Mouse (Mus musculus): ENCODE results near the gene Gpatch11.
"Not testable (repeated sequence)": the region's sequence is repeated elsewhere in the genome, so short reads cannot be mapped to it uniquely, and the experiment has no call there.

The Gpatch11 gene

DNA sequence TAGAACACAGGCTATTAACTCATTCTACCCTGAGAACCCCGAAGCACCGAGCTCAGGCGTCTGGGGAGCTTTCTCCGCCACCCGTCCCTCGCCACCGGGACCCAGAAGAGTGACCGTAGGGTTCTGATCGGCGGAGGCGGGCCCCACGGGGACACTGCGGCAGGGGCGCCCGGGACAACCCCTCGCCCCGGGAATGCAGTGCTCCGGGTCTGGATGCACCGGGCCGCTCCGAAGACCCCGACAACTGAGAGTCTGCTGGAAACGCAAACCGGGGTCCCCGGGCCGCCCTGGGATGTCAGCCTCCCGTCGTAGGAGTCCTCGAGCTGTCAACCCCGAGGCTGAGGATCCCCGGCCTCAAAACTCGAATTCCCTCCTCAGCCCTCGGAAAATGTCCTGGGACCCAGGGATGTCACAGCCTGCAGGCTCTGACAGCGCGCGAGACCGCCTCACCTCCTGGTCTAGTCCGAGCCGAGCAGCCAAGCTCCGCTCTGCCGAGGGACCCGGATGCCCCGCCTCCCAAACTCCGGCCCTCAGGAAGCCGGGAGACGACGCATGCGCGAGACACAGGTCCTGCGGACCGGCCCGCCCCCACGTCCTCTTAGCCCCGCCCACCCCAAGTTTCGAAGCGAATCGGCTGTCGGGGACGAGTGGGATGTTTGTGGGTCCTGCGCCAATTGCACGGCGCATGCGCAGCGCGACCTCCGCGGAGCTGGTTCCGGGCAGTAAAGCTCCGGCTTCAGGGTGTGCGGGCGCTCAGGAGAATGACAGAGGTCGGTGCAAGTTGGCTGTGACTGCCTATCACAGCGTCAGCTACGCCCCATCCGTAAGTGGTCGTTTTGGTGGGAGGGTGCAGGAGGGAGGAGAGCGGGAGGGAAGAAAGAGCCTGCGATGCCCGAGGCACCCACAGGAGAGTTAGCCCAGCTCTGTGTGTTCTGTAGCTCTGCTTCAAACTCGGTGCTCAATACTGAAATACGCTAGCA, at the start of gene Gpatch11, which contains the start of gene Heatr5b:
Gene Gpatch11, plus strand, starts transcription at position 712 of the 980 bp plus-strand sequence.
Gene Heatr5b, minus strand, starts transcription at position 509 of the 980 bp plus-strand sequence.
- peak; percentile 98 for DNase-seq

DNA sequence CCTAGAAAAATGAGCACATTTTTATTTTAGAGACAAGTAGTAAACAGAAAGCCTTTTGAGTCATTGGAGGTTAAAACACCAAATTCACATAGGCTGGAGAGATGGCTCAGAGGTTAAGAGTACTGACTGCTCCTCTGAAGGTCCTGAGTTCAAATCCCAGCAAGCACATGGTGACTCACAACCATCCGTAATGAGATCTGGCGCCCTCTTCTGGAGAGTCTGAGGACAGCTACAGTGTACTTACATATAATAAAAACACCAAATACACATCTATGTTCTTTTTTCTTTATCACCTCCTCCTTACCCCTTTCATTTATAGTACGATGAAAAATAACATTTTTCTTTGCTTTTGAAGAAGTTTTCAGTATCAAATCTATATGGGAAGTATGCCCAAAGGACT, 47.1 kb upstream of the Gpatch11 start:
- DNase-seq = not testable (repeated sequence)

DNA sequence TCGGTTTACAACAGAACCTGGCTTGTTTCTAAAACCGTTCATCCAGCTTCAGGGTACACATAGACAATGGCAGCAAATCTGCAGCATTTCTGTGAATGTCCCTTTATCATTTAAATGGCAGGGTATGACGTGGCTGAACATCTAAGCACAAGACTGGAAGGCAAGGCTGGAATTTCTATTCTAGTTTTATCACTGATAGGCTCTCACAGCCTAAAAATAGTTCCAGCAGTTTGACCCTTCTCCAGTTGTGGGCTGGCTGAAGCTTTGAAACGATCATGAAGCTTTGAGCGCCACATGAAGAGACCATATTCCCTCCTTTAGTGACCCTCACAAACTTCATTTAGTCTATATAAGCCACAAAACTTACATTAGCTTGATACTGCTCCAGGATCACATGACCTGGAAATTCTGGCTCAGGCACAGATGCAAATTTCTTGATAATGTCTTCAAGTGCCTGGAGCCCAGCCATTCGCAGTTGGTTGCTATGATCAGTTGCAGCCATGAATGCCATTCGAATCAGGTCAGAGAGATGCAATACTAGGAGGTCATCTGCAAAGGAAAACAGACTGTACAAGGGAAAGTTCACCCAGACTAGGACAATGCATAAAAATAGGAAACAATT, 44.2 kb upstream of the Gpatch11 start:
- DNase-seq = no peak

DNA sequence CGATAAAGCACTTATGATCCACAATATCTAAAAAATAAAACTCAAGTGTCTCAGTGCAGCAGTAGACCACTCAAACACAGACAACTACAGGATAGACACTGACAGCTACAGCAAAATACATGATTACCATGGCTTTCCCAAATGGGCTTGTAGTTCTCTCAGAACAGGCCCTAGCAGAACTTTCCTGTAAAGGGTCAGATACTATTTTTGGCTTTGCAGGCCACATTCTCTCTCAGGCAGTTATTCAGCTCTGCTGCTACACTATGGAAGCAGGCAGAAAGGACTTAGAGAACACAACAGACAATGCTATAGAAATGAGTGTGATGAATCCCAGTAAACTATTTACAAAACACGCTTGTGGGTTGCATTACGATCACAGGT, 43.7 kb upstream of the Gpatch11 start:
- DNase-seq = no peak

DNA sequence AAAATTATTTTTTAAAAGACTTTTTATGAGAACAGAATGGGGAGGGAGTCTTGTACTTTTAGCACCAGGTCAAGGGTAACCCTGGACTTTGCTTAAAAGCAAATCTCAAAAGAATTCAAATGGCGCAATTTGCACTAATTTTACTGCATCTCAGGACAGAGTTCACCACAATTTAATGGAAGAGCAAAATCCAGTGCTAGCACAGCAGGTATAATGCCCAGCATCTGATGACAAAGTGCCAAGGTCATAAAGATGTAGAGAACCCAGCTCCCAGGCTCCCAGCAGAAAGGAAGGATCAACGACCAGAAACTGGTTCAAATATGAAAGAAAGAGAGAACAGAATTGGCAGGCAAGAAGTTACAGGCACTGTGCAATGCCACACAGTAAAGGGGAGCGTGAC, 43.2 kb upstream of the Gpatch11 start:
- no peak for DNase-seq

DNA sequence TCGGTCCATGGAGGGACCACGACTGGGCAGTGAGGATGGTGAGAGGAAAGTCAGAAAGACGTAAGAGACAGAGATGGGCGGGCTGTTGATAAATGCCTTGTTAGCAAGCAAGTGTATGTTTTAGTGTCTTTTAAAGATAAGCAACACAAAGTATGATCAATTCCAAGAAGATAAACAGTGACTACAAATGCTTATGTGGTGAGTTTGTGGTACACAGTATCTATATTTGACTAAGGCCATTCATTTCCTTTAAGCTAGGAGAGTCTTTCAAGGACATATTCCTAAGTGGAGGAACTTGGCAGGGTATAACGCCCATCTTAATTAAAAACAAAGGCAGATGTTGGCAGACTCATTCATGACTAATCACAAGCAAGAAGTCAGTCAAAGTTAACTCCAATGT, 41.0 kb upstream of the Gpatch11 start:
- DNase-seq = no peak

DNA sequence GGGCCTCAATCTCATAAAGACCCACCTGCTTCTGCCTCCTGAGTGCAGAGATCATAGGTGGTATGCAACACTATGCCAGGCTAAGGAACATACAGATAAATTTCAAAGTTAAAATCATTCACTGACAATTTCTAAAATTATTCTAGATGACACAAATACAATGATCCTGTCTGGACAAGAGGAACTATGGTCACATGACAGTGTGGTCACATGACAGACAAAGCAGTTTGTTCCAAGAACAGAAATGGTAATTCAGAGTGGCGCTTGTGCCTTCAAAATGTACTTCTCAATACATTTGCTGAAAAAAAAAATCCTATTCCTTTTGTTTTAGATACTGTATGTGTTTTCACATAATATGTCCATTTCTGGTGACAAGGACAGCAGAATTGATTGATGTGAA, 38.1 kb upstream of the Gpatch11 start:
- DNase-seq = no peak

DNA sequence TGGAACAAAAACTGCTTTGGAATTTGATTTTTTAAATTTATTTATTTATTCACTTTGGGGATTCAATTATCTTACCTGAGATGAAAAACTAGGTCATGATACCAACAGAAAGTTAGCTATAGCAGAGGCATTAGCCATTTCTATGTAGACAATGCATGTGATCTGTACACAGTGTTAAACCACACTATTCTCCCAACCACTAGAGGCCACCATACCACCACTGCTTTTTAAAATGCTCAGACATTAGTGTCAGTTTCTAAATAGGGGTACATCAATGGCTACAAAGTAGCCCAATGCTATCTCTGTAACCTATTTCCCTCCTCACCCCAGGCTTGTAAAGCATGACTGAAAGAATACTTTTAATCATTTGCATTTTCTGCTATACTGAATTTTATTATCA, 26.3 kb upstream of the Gpatch11 start:
- no peak for DNase-seq

DNA sequence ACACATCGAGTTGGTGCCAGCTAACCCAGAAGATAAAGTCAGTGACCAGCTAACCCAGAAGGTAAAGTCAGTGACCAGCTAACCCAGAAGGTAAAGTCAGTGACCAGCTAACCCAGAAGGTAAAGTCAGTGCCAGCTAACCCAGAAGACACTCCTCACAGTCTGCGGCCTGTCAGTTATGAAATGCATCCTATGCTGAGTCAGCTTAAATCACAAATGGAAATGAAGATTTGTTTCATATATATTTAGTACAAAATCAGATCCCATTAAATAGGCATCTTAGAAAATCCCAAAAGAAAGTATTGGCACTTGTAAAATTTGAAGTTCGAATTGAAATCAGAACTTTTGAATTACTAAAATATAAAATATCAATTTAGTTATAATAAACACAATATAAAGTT, 25.8 kb upstream of the Gpatch11 start:
- no peak for DNase-seq

DNA sequence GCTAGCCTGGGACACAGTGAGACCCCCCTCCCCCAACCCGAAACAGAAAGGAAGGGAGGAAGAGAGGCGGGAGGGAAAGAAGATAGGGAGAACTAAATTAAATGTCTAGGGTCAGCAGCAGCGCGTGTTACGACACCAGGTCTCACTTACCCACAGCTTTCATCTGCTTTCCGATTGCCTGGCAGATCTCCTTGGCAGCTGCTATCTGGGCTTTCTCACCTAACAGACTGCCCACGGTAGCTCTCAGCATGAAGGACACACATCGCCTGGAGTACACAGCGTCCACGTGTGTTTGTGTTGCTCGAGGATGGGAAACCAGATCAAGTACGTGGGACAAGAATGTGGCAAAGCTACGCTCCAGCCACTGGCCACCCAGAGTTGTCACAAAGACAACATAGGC, 11.0 kb upstream of the Gpatch11 start:
- no peak for DNase-seq

DNA sequence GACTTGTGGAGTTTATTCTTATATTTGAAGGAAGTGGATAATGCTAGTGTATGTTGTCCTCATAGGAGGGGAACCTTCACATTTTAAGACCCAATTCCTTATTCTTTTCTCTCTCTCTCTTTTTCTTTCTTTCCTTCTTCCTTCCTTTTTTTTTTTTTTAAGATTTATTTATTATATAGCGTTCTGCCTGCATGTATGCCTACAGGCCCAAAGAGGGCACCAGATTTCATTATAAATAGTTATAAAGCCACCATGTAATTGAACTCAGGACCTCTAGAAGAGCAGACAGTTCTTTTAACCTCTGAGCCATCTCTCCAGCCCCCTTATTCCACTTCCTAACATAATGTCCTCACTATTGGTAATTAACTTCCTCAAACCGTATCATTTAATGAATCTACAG, 689 bp downstream of the Gpatch11 start:
- no peak for DNase-seq

DNA sequence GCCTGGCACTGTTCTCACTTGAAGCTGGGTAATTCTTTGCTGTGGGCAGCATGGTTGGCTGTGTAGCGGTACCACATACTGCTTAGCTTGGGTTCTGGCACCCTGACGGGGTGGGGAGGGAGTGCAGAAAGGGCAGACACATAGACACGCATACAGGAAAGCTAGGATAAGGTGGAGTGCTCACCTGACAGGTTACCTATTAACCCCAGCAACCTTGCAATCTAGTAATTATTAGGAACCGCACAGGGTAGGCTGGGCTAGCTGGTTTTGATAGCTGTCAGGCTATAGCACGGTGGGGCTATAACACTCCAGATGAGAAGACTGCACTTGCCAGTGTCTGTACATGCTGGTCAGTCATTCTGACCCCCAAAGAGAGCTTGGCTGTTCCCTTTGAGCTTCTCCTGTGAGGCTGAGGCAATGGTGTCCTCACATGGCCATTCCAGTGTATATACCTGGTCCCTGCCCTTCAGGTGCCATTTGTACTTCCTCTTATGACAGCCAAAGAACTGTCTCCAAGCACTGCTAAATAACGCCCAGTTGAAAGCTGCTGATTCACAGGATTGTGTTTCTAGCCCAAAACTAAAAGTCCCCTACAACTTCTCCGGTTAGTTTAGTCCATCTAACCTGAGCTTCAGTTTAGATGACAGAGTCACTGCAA, 7.0 kb downstream of the Gpatch11 start:
- DNase-seq = no peak

DNA sequence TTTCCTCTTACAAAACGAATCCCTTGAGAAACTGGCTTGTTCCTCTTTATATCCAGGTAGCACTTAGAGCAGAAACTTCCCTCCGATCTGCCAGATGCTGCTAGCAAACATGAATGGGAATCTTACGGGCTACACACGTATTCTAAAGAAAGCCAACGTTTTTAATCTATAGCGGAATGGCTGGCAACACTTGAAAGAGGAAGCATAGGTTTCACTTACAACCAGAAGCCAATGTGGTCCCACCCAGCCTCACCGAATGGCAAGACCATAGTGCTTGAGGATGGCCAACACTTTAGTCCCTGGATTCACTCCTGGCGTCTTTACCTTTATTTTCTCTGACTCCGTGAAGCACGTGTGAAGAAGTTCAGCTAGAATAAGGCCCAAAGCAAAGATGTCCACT, 20.9 kb downstream of the Gpatch11 start:
- no peak for DNase-seq

DNA sequence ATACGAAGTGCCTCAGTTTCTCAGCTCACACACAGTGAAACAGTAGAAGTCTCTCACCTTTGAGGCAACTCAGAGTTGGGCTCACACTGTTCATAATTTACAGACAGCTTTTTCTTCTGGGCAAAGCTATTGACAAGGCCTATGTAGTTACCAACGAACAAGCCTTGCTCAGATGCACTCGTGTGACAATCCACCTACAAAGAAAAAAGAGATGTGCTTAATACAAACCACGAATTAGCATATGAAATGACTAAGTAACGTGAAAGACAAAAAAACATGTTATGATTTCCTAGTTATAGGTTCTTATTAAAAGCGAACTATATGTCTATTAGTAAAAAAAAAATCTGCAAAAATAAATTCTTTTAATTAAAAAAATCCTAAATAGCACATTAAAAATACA, 38.5 kb downstream of the Gpatch11 start:
- DNase-seq = no peak

DNA sequence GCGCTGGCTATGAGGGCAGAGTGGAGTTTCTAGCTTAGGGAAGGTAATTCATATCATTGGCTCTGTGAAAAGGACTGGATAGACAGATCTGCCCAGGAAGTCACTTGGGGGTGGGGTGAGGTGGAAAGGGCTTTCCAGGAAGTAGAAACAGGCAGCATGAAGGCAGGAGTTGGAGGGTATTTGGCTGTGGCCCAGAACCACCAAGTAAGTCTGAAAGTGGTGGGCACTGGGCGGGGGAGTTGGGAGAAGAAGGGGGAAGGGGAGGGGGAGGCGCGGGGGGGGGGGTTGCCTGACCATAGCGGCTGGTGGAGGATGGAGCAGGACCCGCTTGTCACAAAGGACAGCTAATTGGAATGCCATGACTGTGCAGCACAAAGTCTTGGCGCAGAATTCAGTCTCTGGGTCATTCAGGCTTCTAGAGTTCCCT, 46.5 kb downstream of the Gpatch11 start:
- no peak for DNase-seq

DNA sequence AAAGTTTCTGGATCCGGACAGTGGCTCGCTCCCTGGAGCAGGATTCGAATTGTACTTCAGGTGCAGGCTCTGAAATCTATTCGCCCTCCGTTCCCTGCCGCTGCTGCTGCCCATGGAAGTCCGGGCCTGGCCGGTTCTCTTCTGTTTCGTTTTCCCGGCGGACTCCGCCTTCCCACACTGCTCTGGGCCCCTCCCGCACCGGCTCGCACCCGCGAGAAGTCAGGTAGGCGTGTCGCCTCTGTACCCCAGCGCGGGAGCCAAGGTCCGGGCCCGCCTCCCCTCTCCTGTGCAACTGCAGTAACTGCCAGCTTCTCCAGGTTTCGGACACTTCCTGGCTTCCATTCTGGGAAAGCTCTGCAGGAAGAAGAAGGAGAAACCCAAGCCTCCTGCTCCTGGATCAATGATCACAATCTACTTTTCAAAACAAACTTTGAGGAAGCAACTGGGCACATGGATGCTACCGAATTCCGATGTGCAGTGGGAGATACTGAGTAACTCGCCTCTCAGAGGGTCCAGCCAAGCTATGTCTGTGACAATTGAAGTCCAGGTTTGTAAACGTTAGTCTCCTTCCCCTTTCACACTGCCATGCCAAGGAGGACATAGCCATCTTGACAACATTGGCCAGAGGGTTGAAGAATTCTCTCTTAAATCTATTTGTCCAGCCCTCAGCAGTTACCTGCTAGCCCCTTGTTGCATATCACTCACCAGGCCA, 47.2 kb downstream of the Gpatch11 start, which contains the start of gene Eif2ak2:
Gene Eif2ak2, minus strand, starts transcription at position 173 of the 712 bp plus-strand sequence.
- DNase-seq = peak; percentile 41

DNA sequence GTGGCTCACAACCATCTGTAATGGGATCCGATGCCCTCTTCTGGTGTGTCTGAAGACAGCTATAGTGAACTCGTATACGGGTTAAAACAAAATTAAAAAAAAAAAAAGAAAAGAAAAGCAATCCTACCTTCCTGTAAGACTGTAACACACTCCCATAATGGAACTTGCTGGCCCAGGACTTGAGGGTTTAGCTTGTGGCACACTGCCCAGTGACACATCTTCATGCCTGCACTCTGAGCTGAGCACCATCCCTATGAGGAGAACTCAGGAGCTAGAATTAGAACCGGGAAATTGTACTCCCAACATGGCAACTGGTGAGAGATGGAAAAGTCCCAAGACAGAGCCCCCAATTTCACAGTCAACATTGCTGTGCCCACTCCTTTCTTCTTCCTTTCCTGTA, 47.9 kb downstream of the Gpatch11 start:
- DNase-seq = no peak

DNA sequence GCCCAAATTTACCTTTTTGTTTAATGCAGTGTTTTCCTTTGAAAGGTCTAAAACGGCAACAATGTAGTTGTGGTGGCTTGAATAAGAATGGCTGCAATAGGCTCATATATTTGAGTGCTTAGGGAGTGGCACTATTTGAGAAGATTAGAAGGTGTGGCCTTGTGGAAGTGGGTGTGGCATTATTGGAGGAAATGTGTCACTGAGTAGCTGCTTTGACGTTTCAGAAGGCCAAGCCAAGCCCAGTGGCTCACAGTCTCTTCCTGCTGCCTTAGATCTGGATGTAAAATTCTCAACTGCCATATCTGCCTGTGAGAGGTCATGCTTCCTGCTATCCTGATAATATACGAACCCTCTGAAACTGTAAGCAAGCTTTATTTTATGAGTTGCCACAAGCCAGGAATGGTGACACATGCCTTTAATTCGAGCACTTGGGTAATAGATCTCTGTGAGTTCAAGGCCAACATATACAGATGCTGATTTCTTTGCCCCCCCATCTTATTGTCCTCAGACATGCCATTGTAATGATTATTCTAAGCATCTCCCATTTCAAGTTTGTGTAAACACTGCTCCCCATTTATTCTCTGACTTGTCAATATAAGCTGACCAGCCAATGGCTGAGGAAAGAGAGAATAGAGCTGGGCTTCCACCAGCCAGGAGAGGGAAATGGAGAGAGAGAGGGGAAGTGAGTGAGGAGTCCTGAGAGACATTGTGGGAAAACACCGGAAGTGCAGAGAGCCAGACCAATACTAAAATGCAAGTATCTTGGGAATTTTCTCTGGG, 50.1 kb downstream of the Gpatch11 start:
- no peak for DNase-seq

DNA sequence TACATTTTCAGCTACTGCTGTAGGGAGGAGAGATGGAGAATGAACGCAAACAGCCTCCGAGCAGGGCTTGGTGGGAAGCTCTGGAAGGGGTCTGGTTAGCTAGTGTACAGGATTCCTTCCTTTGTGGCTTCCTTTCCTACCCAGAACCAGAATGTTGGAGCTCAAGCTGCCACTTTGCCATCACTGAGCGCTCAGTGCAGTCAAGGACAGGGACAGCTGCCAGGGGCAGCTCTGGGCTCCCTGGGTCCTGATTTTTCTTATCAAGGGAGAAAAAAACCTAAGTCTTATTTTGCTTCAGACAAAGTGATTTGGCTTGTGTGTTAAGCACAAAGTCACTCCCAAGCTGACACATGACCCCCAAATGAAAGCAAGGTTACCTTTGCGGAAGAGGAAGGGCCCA, 53.2 kb downstream of the Gpatch11 start:
- DNase-seq = no peak

DNA sequence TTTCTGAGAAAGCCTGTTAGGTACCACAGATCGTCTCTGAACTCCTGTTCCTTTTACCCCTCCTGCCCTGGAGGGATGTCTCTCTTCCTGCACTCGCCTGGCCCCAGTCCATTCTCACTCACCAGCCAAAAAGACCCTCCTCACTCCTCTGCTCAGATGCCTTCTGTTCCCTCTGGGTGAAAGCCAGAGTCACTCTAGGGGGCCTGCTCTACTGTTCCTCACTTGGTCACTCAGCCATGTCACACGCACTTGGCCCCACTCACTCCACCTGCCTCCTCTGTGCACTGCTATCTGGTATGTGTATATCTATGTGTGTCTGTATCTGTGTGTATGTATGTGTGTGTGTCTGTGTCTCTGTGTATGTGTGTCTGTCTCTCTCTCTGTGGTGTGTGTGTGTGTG, 53.8 kb downstream of the Gpatch11 start:
- DNase-seq = no peak

DNA sequence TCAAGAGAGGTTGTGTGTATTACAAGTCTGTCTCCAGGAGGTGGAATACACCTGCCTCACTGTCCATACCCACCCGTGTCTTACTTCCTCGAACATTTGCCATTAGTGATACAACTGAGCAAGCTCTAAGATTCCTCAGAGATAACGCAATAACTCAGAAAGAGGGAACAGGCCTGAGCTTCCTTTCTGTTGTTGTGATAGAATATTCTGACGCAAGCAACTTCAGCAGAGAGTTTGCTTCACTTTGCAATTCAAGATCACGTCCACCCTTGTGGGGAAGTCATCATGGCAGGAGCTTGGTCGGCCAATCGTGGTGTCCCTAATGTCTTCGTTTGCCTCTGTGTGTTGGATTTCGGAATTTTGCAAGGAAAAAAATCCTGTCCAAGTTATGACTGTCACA, 55.7 kb downstream of the Gpatch11 start:
- no peak for DNase-seq

DNA sequence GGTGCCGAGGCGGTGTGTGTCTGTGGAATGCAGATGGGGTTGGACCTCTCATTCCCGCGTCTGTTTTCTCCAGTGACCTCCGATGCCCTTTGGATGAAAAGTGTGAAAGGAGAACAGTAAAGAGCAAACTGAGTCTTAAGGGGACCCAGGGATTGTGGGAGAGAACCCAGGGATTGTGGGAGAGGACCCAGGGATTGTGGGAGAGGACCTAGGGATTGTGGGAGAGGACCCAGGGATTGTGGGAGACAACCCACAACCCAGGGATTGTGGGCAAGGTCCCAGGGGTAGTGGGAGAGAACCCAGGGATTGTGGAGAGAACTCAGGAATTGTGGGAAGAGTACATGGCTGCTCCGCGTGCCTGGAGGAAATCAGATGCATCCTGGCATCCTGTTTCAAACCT, 59.6 kb downstream of the Gpatch11 start:
- no peak for DNase-seq
